8 mouse cellular contexts compared by ENCODE assay signal in genomic region chr7:111779504-111780242, GRCm38 (mm10). TPM values are rescaled to one million over a fixed set of nuclear protein-coding genes. Genes with fewer than 3 reads are reported as not detected.
DNase-seq lines count a peak whose midpoint lies in the region; ATAC-seq and TF ChIP-seq lines count a peak whose summit lies in the region.

Gene Galnt18, minus strand, starts transcription at chr7:111779977.

- WGBS in hindbrain, embryonic 15.5 days: 1% methylated on average over 52 of the region's 52 CpGs
- under 1% methylated on average over 48 of the region's 52 CpGs for WGBS in lung, postnatal 0 days

- H3K9ac ChIP-seq in hindbrain, embryonic 15.5 days: peak within 1 kb of the TSS; percentile 44
- H3K9ac ChIP-seq in lung, postnatal 0 days (replicated peaks; ENCODE audit: low read depth): peak within 1 kb of the TSS; percentile 44

- ATAC-seq in common myeloid progenitor, adult 5-6 weeks (replicated peaks; ENCODE audit: low read depth, poor library complexity, severe bottlenecking): peak; percentile 86
- ATAC-seq in hindbrain, embryonic 15.5 days (ENCODE audit: low FRiP score, low read depth): peak; percentile 98
- peak; percentile 98 for ATAC-seq in lung, postnatal 0 days

- peaks cover 33% of the 10 kb centered on the region for H3K4me1 ChIP-seq in hindbrain, embryonic 15.5 days (replicated peaks)
- H3K4me1 ChIP-seq in lung, postnatal 0 days (ENCODE audit: insufficient read depth, low read depth, low read length): peaks cover 7% of the 10 kb centered on the region; the same call in 1 of the 2 replicates

- peak; percentile 95 for DNase-seq in ZHBTc4 (ENCODE audit: low read depth, low spot score)
- peak; percentile 90 for DNase-seq in gastrocnemius, adult 8-10 months (ENCODE audit: low spot score in 2 of 2)
- DNase-seq in layer of hippocampus, postnatal 25 days (ENCODE audit: extremely low spot score in 1 of 2, low spot score in 1 of 2): peak; percentile 88 to 89
- DNase-seq in lung, postnatal 0 days (ENCODE audit: low spot score): peak; percentile 95
- DNase-seq in retina, postnatal 1 day: peak; percentile 96
- DNase-seq in urinary bladder, adult 2 months (ENCODE audit: low spot score): peak; percentile 88

- H3K36me3 ChIP-seq in hindbrain, embryonic 15.5 days: no peaks in the 10 kb centered on the region
- no peaks in the 10 kb centered on the region for H3K36me3 ChIP-seq in lung, postnatal 0 days (ENCODE audit: insufficient read depth, low read length)

- TF ChIP-seq CTCF in lung, postnatal 0 days (IDR thresholded peaks at IDR 0.05): peak; percentile 40

- H3K4me2 ChIP-seq in hindbrain, embryonic 15.5 days: peak within 1 kb of the TSS; percentile 98
- H3K4me2 ChIP-seq in lung, postnatal 0 days (replicated peaks; ENCODE audit: low read depth, low read length): peak within 1 kb of the TSS; percentile 79

- peaks cover 7% of the 10 kb centered on the region for H3K27me3 ChIP-seq in hindbrain, embryonic 15.5 days
- no peaks in the 10 kb centered on the region for H3K27me3 ChIP-seq in lung, postnatal 0 days (replicated peaks; ENCODE audit: insufficient read depth, low read length)

- peak within 1 kb of the TSS; percentile 53 for H3K4me3 ChIP-seq in hindbrain, embryonic 15.5 days
- H3K4me3 ChIP-seq in lung, postnatal 0 days (ENCODE audit: low read depth, low read length): peak within 1 kb of the TSS; percentile 62

- no peak for TF ChIP-seq EP300 in lung, postnatal 0 days (IDR thresholded peaks at IDR 0.05)

- H3K27ac ChIP-seq in hindbrain, embryonic 15.5 days (replicated peaks): peak within 1 kb of the TSS; percentile 21; the same call in 1 of the 2 replicates
- peak within 1 kb of the TSS; percentile 75 for H3K27ac ChIP-seq in lung, postnatal 0 days (ENCODE audit: low read length)

- H3K9me3 ChIP-seq in hindbrain, embryonic 15.5 days: no peaks in the 10 kb centered on the region
- no peaks in the 10 kb centered on the region for H3K9me3 ChIP-seq in lung, postnatal 0 days (ENCODE audit: low read length)

RNA-seq across cellular contexts. Expression of gene Galnt18, which starts in this region (rescaled TPM):
- not detected in 2 replicates for total RNA-seq in common myeloid progenitor, adult 5-6 weeks (2017)
- 1 to 10 TPM; 1.7 to 3.1 (median 2.3) TPM for total RNA-seq in gastrocnemius, adult 8-10 months (2022)
- 17.6 and 17.7 TPM in 2 replicates for polyA plus RNA-seq in hindbrain, embryonic 15.5 days (2015; fragmentation: Nextera tagmentation; extraction: Ambion mirVana)
- total RNA-seq in layer of hippocampus, postnatal 25 days (2021): 10 to 100 TPM; 59.3 to 59.6 TPM
- 112 and 125 TPM in 2 replicates for polyA plus RNA-seq in lung, postnatal 0 days (2015; fragmentation: Nextera tagmentation; extraction: Ambion mirVana)
- polyA plus RNA-seq in urinary bladder, adult 2 months (2012; rRNA removed): 23.2 and 26.8 TPM in 2 replicates

Comparison
In these comparisons a context has a peak if more than half of its experiments do, and no peak if none do; other contexts are left out.
1. Peak in every context shown above with its lines: DNase-seq, ATAC-seq, H3K4me3 ChIP-seq and H3K27ac ChIP-seq.
2. RNA of gene Galnt18 (total RNA-seq): 59.3 to 59.6 TPM in layer of hippocampus, postnatal 25 days; 1.7 to 3.1 TPM in gastrocnemius, adult 8-10 months and not detected in common myeloid progenitor, adult 5-6 weeks; every median in the first group is over 10 times any median in the second.
3. Peak in ATAC-seq in common myeloid progenitor, adult 5-6 weeks; RNA of the gene not detected or under 1 TPM.